ENCODE assay signal across 10 mouse cellular contexts in genomic region chr8:45010685-45011084, GRCm38 (mm10). TPM values are rescaled to one million over a fixed set of nuclear protein-coding genes. Genes with fewer than 3 reads are reported as not detected.
DNase-seq lines count a peak whose midpoint lies in the region; ATAC-seq and TF ChIP-seq lines count a peak whose summit lies in the region.
"Had no signal": no experiment of that assay in that cellular context is flagged by ENCODE, and none has a peak within 500 bp of the region (broad histone marks: within the 10 kb centered on the region; RNA-seq: fewer than 3 reads in every experiment).

No protein-coding gene starts in this region.

- no peaks in the 10 kb centered on the region for H3K9me3 ChIP-seq in intestine, postnatal 0 days (ENCODE audit: control insufficient read depth)
- H3K9me3 ChIP-seq in intestine, embryonic 16.5 days (ENCODE audit: control insufficient read depth, low read length): no peaks in the 10 kb centered on the region; the same call in 1 of the 2 replicates
- H3K9me3 ChIP-seq in forebrain, postnatal 0 days (ENCODE audit: low read length): 0 out of 2 replicates have a peak, but pooled peaks cover 5% of the 10 kb centered on the region
- H3K9me3 ChIP-seq: limb, embryonic 15.5 days had no signal

- no peaks in the 10 kb centered on the region; the same call in 1 of the 2 replicates for H3K4me1 ChIP-seq in intestine, postnatal 0 days (replicated peaks; ENCODE audit: control insufficient read depth, insufficient read depth, low read length)
- peaks cover 2% of the 10 kb centered on the region; the same call in 1 of the 2 replicates for H3K4me1 ChIP-seq in intestine, embryonic 16.5 days (ENCODE audit: control insufficient read depth, insufficient read depth, low read length)
- no peaks in the 10 kb centered on the region for H3K4me1 ChIP-seq in forebrain, postnatal 0 days (ENCODE audit: insufficient read depth)
- no peaks in the 10 kb centered on the region for H3K4me1 ChIP-seq in lung, adult 2 months (ENCODE audit: control insufficient read depth, insufficient read depth, low read length)

- DNase-seq in NIH3T3 (ENCODE audit: low read depth): peak; percentile 87
- DNase-seq in brain, adult 2 months (ENCODE audit: low read depth, low spot score): peak; percentile 62
- peak; percentile 21 for DNase-seq in forebrain, postnatal 0 days
- DNase-seq in lung, adult 2 months: peak; percentile 52
- no peak for DNase-seq in thymus, postnatal 10 days (ENCODE audit: low spot score in 2 of 2)

- peak; percentile 76 for TF ChIP-seq CTCF in intestine, postnatal 0 days (IDR thresholded peaks at IDR 0.05; ENCODE audit: low read depth)
- TF ChIP-seq CTCF in forebrain, postnatal 0 days (IDR thresholded peaks at IDR 0.05; ENCODE audit: low read depth): peak; percentile 54
- peak; percentile 59 for TF ChIP-seq CTCF in lung, adult 2 months (IDR thresholded peaks at IDR 0.05; ENCODE audit: insufficient read depth, low read length)

- H3K27ac ChIP-seq in intestine, postnatal 0 days (ENCODE audit: low read depth, low read length): no peak overlapping the region
- H3K27ac ChIP-seq in intestine, embryonic 16.5 days (ENCODE audit: low read length): no peak overlapping the region
- H3K27ac ChIP-seq in forebrain, postnatal 0 days (ENCODE audit: low read depth, low read length): no peak overlapping the region
- H3K27ac ChIP-seq: limb, embryonic 15.5 days had no signal

- no peak for ATAC-seq in intestine, postnatal 0 days
- ATAC-seq in intestine, embryonic 16.5 days: no peak
- no peak for ATAC-seq in forebrain, postnatal 0 days
- ATAC-seq in activated CD4-positive, CD25-positive, alpha-beta regulatory T cell, adult 4 months: no peak

- 30% methylated on average over 4 of the region's 4 CpGs for WGBS in intestine, postnatal 0 days
- 38% methylated on average over 4 of the region's 4 CpGs for WGBS in intestine, embryonic 16.5 days
- WGBS in forebrain, postnatal 0 days: 36% methylated on average over 4 of the region's 4 CpGs
- WGBS in lung, adult 2 months: 43% methylated on average over 4 of the region's 4 CpGs

- H3K36me3 ChIP-seq in intestine, postnatal 0 days (ENCODE audit: control insufficient read depth, insufficient read depth): peaks cover 43% of the 10 kb centered on the region
- peaks cover 20% of the 10 kb centered on the region for H3K36me3 ChIP-seq in intestine, embryonic 16.5 days (ENCODE audit: control insufficient read depth, insufficient read depth, low read length)
- H3K36me3 ChIP-seq in forebrain, postnatal 0 days (ENCODE audit: insufficient read depth): peaks cover 4% of the 10 kb centered on the region; the same call in 1 of the 2 replicates

- H3K9ac ChIP-seq in intestine, postnatal 0 days (ENCODE audit: low read depth, low read length): no peak overlapping the region
- no peak overlapping the region for H3K9ac ChIP-seq in intestine, embryonic 16.5 days (ENCODE audit: low read depth, low read length)
- no peak overlapping the region for H3K9ac ChIP-seq in forebrain, postnatal 0 days
- H3K9ac ChIP-seq: limb, embryonic 15.5 days had no signal

- H3K4me2 ChIP-seq in intestine, postnatal 0 days (replicated peaks; ENCODE audit: low read depth): no peak overlapping the region
- no peak overlapping the region for H3K4me2 ChIP-seq in intestine, embryonic 16.5 days (ENCODE audit: low read depth, low read length)
- H3K4me2 ChIP-seq in forebrain, postnatal 0 days (ENCODE audit: low read depth): no peak overlapping the region
- H3K4me2 ChIP-seq: limb, embryonic 15.5 days had no signal

- H3K4me3 ChIP-seq in intestine, postnatal 0 days (ENCODE audit: low read depth, low read length): no peak overlapping the region
- H3K4me3 ChIP-seq in intestine, embryonic 16.5 days (ENCODE audit: low read length): no peak overlapping the region
- H3K4me3 ChIP-seq in forebrain, postnatal 0 days (ENCODE audit: low read depth, low read length): no peak overlapping the region
- no peak overlapping the region for H3K4me3 ChIP-seq in lung, adult 2 months (replicated peaks; ENCODE audit: extremely low read depth, low read depth, low read length)
- H3K4me3 ChIP-seq: limb, embryonic 15.5 days had no signal

- TF ChIP-seq POLR2A in lung, adult 2 months (IDR thresholded peaks at IDR 0.05; ENCODE audit: borderline replicate concordance, extremely low read depth, low read depth, low read length): no peak

- no peaks in the 10 kb centered on the region for H3K27me3 ChIP-seq in intestine, postnatal 0 days (replicated peaks; ENCODE audit: control insufficient read depth, insufficient read depth, low read length)
- H3K27me3 ChIP-seq in intestine, embryonic 16.5 days (replicated peaks; ENCODE audit: control insufficient read depth, insufficient read depth, low read length): no peaks in the 10 kb centered on the region
- no peaks in the 10 kb centered on the region for H3K27me3 ChIP-seq in forebrain, postnatal 0 days (ENCODE audit: insufficient read depth, low read length)
- H3K27me3 ChIP-seq: limb, embryonic 15.5 days had no signal

RNA-seq across cellular contexts. Expression of gene Mtnr1a, which starts 58.3 kb away (rescaled TPM):
- polyA plus RNA-seq in intestine, postnatal 0 days (2015; fragmentation: Nextera tagmentation; extraction: Ambion mirVana): 0.18 TPM in 1 of 2 replicates, not detected in the other
- polyA plus RNA-seq in intestine, embryonic 16.5 days (2015; fragmentation: Nextera tagmentation; extraction: Ambion mirVana): 0.49 and 0.50 TPM in 2 replicates
- total RNA-seq in forebrain, postnatal 0 days (2014; rRNA removed): 0.38 TPM in 1 of 2 replicates, not detected in the other
- polyA plus RNA-seq in forebrain, postnatal 0 days (2015; fragmentation: Nextera tagmentation; extraction: Ambion mirVana): 0.18 and 0.19 TPM in 2 replicates
- polyA plus RNA-seq in lung, adult 2 months (2012; rRNA removed): not detected in 2 replicates
- polyA plus RNA-seq in activated CD4-positive, CD25-positive, alpha-beta regulatory T cell, adult 4 months (2017; shearing (Covaris generic)): not detected
- total RNA-seq: gastrocnemius, postnatal 36 days had no signal

Comparison
In these comparisons a context has a peak if more than half of its experiments do, and no peak if none do; other contexts are left out.
1. DNase-seq: peak in NIH3T3 (single experiment), brain, adult 2 months (single experiment), forebrain, postnatal 0 days (single experiment) and lung, adult 2 months (single experiment); none in thymus, postnatal 10 days (0 of 2).
2. Peak in every context shown above with its lines, with median percentiles within 50 percentile points of each other: CTCF ChIP-seq.